Mouse (Mus musculus) hindbrain, postnatal 0 days (tissue): Measurements from ENCODE around the gene Disc1. TPM values are rescaled to one million over a fixed set of nuclear protein-coding genes. Genes with fewer than 3 reads are reported as not detected.
A peak's percentile ranks its signal among the peaks of the same experiment; 100 is the strongest.

ENCODE experiments used
- ATAC-seq: fragments of 200-750 bp; cut with Nextera tagmentation; 2 replicates; pipeline ENCODE4 v1.8.0; 2017; ENCODE audit warnings: mild to moderate bottlenecking, moderate TSS enrichment, moderate library complexity
- DNase-seq: peaks from one replicate; pipeline ENCODE4 v3.0.0-alpha.2; 2015; ENCODE audit warnings: low spot score
- H3K27ac ChIP-seq: fragments of 300-500 bp; sonication (generic); 2 replicates; pipeline ENCODE4 v1.5.1; 2014; ENCODE audit warnings: mild to moderate bottlenecking
- H3K27me3 ChIP-seq: fragments of 300-500 bp; sonication (generic); 2 replicates; pipeline ENCODE4 v1.6.1; 2014; ENCODE audit warnings: low read length, mixed read lengths; ENCODE audit not compliant: insufficient read depth
- H3K36me3 ChIP-seq: fragments of 300-500 bp; sonication (generic); 2 replicates; pipeline ENCODE4 v1.6.1; 2014; ENCODE audit warnings: low read length, mixed read lengths; ENCODE audit not compliant: insufficient read depth
- H3K4me1 ChIP-seq: fragments of 300-500 bp; sonication (generic); 2 replicates; pipeline ENCODE4 v1.6.1; 2014; ENCODE audit warnings: antibody characterized with exemption, low read length, mixed read lengths; ENCODE audit not compliant: insufficient read depth
- H3K4me2 ChIP-seq: fragments of 300-500 bp; sonication (generic); 2 replicates; pipeline ENCODE4 v1.6.1; 2014; ENCODE audit warnings: low read depth, mild to moderate bottlenecking, low read length, moderate library complexity, mixed read lengths
- H3K4me3 ChIP-seq: fragments of 300-500 bp; sonication (generic); 2 replicates; pipeline ENCODE4 v1.5.1; 2014; ENCODE audit warnings: low read length
- H3K9ac ChIP-seq: fragments of 300-500 bp; sonication (generic); replicated peaks from 2 replicates; pipeline ENCODE4 v1.6.1; 2014; ENCODE audit warnings: mild to moderate bottlenecking, low read length, moderate library complexity, mixed read lengths
- H3K9me3 ChIP-seq: fragments of 300-500 bp; sonication (generic); 2 replicates; pipeline ENCODE4 v1.6.1; 2016; ENCODE audit warnings: low read length, mixed read lengths
- CTCF ChIP-seq: IDR thresholded peaks from 2 replicates; pipeline ENCODE4 v1.5.1; 2016; ENCODE audit warnings: antibody characterized with exemption, control low read depth, low read depth
- WGBS: fragments of 180-500 bp; shearing (Covaris S2); extraction: QIAGEN DNeasy Blood & Tissue Kit; methylation state at CpG from one replicate; pipeline ENCODE4 v1.1.7; 2014; 5-methylcytosine and 5-hydroxymethylcytosine counted together
- polyA plus RNA-seq: library from polyadenylated mRNA; unstranded; fragments of >200 nt; fragmentation: Nextera tagmentation; extraction: Ambion mirVana; gene quantifications from 2 replicates; pipeline ENCODE4 v1.2.1, GENCODE M21; 2015
- total RNA-seq: library from RNA; depleted of rRNA; stranded (reverse); fragments of >200 nt; gene quantifications from 2 replicates; pipeline ENCODE4 v1.2.3, GENCODE M21; 2014

Disc1 gene
- total and polyA plus RNA-seq, 2 experiments from 2014 or later: 2.5 to 10.7 TPM

DNA sequence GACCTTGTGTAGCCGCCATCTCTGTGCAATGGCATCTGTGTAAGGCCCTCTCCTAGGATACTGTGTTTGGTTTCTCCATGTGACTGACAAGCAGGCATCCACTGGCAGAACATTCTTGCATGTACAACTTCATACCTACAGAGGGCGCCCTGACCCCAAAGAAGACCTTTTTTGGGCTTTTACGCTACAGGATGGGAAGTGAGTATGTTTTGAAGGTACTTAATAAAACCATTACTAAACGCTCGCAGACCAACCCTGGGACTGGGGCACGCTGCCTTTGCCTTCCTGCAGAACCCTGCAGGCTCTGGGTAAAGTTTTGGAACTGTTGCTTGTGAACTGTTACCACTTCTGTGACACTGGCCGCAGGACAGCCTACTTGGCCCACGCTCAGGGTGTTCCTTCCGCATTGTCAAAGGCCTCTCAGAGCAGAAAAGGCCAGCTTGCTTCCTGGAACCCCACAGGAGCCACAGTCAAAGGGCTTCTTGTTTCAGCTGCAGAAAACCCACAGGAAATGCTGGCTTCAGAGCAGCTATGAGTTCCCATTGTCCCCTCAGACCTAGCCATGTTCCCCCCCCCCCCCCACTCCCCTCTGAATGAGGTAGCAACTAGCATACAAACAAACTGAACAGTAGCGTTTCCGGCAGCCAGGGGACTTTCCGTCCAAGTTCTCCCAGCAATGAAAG lies 13.1 kb downstream of the Disc1 start:
- Histone ChIP-seq H3K36me3 (no peaks in the 10 kb centered on the region), H3K9me3 (no peaks in the 10 kb centered on the region), H3K4me2 (0 out of 2 replicates have a peak overlapping the region, but pooled peaks have one; percentile 26), H3K4me3 (no peak overlapping the region), H3K27ac (peak overlapping the region; percentile 83), H3K27me3 (no peaks in the 10 kb centered on the region), H3K4me1 (0 out of 2 replicates have a peak, but pooled peaks cover 4% of the 10 kb centered on the region), H3K9ac (no peak overlapping the region)
- ATAC-seq (peak; percentile 92), DNase-seq (peak; percentile 92)
- peak; percentile 85 for TF ChIP-seq CTCF
- WGBS: 26% methylated on average over 12 of the region's 12 CpGs

DNA sequence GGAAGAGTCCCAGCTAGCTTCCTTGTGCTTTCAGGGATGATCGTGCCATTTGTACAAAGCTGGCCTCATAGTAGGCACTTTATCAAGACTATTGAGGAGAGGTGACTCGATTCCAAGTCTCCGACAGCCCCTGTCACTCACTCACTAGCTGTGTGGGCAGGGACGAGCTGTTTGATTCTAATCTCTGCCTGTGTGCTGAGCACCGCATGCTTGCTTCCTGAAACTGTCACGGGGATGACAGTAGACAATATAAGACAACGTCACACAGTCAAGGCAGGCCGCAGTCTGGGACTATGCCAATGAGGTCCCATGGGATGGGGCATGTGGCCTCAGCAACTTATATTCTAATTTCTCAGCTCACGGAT lies 13.6 kb downstream of the Disc1 start:
- Histone ChIP-seq H3K27ac (peak overlapping the region; percentile 83), H3K9me3 (no peaks in the 10 kb centered on the region), H3K9ac (no peak overlapping the region), H3K4me3 (no peak overlapping the region), H3K27me3 (no peaks in the 10 kb centered on the region), H3K36me3 (no peaks in the 10 kb centered on the region), H3K4me2 (no peak overlapping the region), H3K4me1 (0 out of 2 replicates have a peak, but pooled peaks cover 4% of the 10 kb centered on the region)
- WGBS: 41% methylated on average over 9 of the region's 9 CpGs
- peak; percentile 67 for DNase-seq
- peak; percentile 74 for ATAC-seq
- TF ChIP-seq CTCF: no peak; the same call in 1 of the 2 replicates

DNA sequence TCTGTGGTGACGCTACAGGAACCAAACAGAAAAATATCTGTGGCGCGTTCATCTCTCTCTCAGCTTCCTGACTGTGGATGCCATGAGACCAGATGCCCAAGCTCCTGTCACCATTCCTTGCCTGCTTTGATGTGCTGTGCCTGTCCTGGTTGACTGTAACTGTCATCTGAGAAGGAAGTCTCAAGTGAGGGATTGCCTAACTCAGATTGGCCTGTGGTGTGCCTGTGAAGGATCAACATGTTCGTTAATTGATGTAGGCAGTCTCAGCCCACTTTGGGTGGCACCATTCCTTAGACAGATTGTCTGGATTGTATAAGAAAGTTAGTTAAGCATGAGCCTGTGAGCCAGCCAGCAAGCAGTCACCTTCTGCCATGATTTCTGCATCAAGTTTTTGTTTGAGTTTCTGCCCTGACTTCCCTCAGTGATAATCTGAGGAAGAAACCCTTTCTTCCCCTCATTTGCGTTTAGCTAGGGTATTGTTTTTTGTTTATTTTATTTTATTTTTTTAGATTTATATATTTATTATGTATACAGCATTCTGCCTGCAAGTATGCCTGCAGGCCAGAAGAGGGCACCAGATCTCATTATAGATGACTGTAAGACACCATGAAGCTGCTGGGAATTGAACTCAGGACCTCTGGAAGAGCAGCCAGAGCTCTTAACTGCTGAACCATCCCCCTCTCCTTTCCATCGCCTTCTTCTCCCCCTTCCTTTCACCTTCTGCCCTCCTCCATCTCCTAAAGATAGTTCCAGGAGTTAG lies 14.3 kb downstream of the Disc1 start:
- Histone ChIP-seq H3K9me3 (no peaks in the 10 kb centered on the region), H3K9ac (no peak overlapping the region), H3K4me1 (0 out of 2 replicates have a peak, but pooled peaks cover 4% of the 10 kb centered on the region), H3K27me3 (no peaks in the 10 kb centered on the region), H3K4me2 (no peak overlapping the region), H3K4me3 (no peak overlapping the region), H3K36me3 (no peaks in the 10 kb centered on the region), H3K27ac (peak overlapping the region; percentile 83)
- peak; percentile 32; the same call in 1 of the 2 replicates for TF ChIP-seq CTCF
- WGBS: 86% methylated on average over 6 of the region's 6 CpGs
- no peak for ATAC-seq
- DNase-seq: no peak

DNA sequence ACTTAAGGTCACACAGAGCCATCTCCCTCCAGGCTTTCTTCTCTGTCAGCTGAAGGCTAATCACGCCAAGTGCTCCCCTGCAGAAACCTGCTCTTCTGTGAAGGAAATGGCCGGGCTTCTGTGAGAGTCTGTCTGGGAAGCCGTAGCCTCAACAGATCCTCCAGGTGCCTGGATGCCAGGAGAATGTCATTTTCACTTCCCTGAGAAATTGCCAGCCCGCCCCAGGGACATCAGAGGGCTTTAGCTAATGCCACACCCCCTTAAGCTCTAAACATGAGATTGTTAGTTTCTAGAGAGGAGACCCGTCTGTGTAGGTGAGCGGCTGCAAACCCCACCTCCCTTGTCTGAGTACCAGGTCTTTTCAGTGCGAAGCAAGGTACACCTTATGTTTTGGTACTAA lies 15.3 kb downstream of the Disc1 start:
- no peaks in the 10 kb centered on the region for H3K27me3 ChIP-seq
- H3K9ac ChIP-seq: no peak overlapping the region
- no peak overlapping the region for H3K4me2 ChIP-seq
- TF ChIP-seq CTCF: no peak
- H3K36me3 ChIP-seq: no peaks in the 10 kb centered on the region
- 0 out of 2 replicates have a peak overlapping the region, but pooled peaks have one; percentile 3 for H3K27ac ChIP-seq
- no peak overlapping the region for H3K4me3 ChIP-seq
- H3K9me3 ChIP-seq: no peaks in the 10 kb centered on the region
- no peak for ATAC-seq
- 69% methylated on average over 7 of the region's 7 CpGs for WGBS
- H3K4me1 ChIP-seq: 0 out of 2 replicates have a peak, but pooled peaks cover 4% of the 10 kb centered on the region
- no peak for DNase-seq

DNA sequence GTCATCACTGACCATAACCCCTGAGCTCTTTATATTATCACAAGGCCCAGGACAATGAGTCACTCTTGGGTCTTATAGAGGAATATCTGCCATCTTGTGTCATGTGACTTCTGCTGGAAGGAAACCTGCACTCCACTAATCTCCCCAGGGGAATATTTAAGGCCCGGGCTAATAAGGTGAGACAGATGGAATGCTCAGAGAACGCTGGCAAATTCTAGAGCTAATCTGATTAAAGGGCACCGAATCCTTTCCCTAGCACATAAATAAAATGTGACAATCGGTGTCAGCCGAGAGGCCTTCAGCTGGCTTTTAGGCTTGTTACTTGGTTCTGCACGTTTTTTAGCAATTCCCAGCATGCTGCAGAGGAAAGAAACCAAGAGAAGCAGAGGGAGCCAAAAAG lies 15.7 kb downstream of the Disc1 start:
- TF ChIP-seq CTCF: no peak
- Histone ChIP-seq H3K27ac (0 out of 2 replicates have a peak overlapping the region, but pooled peaks have one; percentile 3), H3K9me3 (no peaks in the 10 kb centered on the region), H3K27me3 (no peaks in the 10 kb centered on the region), H3K4me3 (no peak overlapping the region), H3K9ac (no peak overlapping the region), H3K4me2 (no peak overlapping the region), H3K36me3 (no peaks in the 10 kb centered on the region), H3K4me1 (peaks cover 4% of the 10 kb centered on the region; the same call in 1 of the 2 replicates)
- WGBS: 51% methylated on average over 6 of the region's 6 CpGs
- ATAC-seq: no peak
- peak; percentile 51 for DNase-seq

DNA sequence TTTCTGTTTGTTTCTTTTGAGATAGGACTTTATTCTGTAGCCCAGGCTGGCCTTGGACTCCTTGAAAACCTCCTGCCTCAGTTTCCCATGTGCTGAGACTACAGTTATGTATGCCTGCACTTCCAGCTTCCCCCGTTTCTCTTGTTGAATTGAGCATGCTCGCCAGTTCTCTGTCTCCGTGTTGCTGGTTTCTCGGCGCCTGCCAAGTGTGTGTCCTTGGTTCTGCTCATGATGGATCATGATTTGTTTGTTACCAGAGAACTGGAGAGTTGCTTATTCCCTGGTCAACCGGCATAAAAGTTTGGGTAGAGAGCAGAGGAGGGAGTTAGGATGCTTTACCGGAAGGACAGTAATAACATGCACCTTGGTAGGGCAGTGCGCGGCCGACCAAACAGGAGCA lies 20.1 kb downstream of the Disc1 start:
- H3K4me1 ChIP-seq: no peaks in the 10 kb centered on the region; the same call in 1 of the 2 replicates

More for the DNA sequence above, 20.1 kb downstream of the Disc1 start:
- ATAC-seq: no peak
- no peak for TF ChIP-seq CTCF
- no peaks in the 10 kb centered on the region for H3K36me3 ChIP-seq
- no peaks in the 10 kb centered on the region for H3K9me3 ChIP-seq
- WGBS: 90% methylated on average over 10 of the region's 10 CpGs
- H3K4me3 ChIP-seq: no peak overlapping the region
- H3K4me2 ChIP-seq: no peak overlapping the region
- no peak overlapping the region for H3K27ac ChIP-seq
- H3K27me3 ChIP-seq: no peaks in the 10 kb centered on the region
- no peak for DNase-seq
- H3K9ac ChIP-seq: no peak overlapping the region
